Mouse (Mus musculus): ENCODE measurements around the gene Satb2. TPM values are rescaled to one million over a fixed set of nuclear protein-coding genes. Genes with fewer than 3 reads are reported as not detected.

Satb2 gene
- total RNA-seq, 1 experiment from 2014 or later, result 0.38 TPM

DNA sequence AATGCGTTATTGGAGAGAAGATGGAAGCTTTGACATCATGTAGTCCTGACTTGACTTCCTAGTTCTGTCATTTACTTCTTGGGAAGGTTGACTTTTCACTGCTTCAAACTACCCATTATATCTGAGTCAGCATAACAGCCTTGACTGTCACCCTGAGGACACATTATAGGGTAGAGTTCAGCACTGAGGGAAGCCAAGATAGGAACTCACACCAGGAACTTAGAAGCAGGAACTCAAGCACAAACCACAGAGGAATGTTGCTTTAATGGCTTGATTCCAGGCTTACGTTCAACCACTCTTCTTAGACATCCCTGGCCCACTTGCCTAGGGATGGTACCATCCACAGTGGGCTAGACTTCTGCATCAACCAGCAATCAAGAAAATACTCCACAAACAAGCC, 188.8 kb downstream of the Satb2 start:
- peak; percentile 78 for ATAC-seq (replicated peaks; ENCODE audit: insufficient number of reproducible peaks, low FRiP score, low TSS enrichment, poor library complexity, severe bottlenecking)

GRCm38 (mm10) chr1:56782139-56782538, 196.3 kb downstream of the Satb2 start:
- peak; percentile 100 for ATAC-seq (replicated peaks; ENCODE audit: insufficient number of reproducible peaks, low FRiP score, low TSS enrichment, poor library complexity, severe bottlenecking)

DNA sequence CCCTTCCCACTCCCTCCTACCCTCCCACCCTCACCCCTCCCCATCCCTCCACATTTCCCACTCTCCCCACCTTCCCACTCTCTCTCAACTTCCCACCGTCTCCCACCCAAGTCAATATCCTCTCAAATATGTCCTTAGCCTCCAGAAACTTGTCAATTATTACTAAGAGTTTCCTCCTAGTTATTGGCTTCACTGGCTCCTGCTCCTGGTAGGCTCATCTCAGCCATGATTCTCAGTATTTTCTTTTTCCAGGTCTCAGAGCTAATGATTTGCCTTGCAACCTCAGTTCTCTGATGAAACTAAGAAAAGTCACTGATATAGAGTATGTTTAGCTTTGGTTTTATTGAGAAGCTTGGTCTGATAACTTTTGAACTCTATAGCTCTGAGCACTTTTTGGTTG, 214.2 kb downstream of the Satb2 start:
- ATAC-seq (replicated peaks; ENCODE audit: insufficient number of reproducible peaks, low FRiP score, low TSS enrichment, poor library complexity, severe bottlenecking), result no peak

- no peak for ATAC-seq (replicated peaks; ENCODE audit: insufficient number of reproducible peaks, low FRiP score, low TSS enrichment, poor library complexity, severe bottlenecking)
Observed at GRCm38 (mm10) chr1:56761512-56761911, 216.9 kb downstream of the Satb2 start.

DNA sequence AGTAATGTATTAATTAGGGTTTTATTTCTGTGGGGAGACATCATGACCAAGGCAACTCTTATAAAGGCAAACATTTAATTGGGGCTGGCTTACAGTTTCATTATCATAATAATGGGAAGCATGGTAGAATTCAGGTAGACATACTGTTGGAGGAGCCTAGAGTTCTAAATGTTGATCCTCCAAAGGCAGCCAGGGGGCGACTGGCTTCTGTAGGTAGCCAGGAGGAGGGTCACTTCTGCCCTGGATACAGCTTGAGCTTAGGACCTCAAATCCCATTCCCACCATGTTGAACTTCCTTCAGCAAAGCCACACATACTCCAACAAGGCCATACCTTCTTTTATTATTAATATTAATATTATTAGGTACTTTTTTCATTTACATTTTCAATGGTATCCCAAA, 225.2 kb downstream of the Satb2 start:
- ATAC-seq (replicated peaks; ENCODE audit: insufficient number of reproducible peaks, low FRiP score, low TSS enrichment, poor library complexity, severe bottlenecking), result no peak

- no peak for ATAC-seq (replicated peaks; ENCODE audit: insufficient number of reproducible peaks, low FRiP score, low TSS enrichment, poor library complexity, severe bottlenecking)
Observed at GRCm38 (mm10) chr1:56750693-56751092, 227.8 kb downstream of the Satb2 start.

DNA sequence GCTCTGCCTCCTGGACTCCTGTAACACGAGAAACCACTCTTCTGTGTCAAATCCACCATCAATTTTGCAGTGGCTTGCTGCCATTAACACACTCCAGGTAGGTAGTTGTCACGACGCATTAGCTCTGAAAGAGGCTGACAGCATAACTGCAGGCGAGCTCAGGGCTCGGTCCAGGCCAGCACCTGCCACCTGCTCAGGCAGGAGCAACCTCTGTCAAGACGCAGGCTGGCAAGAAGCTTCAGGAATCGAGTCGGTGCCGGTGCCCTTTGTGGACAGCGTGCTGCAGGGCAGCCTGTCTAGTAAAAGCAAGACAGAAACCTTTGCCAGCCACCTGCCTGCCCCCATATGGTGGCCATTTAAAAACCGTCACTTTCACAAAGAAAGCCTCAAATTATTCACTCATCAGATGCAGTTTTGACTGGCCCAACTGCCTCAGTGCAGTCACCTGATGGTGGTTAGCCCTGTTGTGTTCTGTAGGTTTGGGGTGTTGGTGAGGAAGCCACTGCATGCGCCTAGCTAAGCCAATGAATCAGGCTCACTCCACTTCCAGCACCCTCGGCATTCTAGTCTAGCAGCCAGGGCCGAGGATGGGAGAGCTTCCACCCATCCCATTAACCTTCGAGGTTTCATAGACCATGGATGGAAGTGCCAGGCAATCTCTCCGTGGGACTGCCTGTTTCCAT, 228.7 kb downstream of the Satb2 start:
- no peak for ATAC-seq (replicated peaks; ENCODE audit: insufficient number of reproducible peaks, low FRiP score, low TSS enrichment, poor library complexity, severe bottlenecking)

DNA sequence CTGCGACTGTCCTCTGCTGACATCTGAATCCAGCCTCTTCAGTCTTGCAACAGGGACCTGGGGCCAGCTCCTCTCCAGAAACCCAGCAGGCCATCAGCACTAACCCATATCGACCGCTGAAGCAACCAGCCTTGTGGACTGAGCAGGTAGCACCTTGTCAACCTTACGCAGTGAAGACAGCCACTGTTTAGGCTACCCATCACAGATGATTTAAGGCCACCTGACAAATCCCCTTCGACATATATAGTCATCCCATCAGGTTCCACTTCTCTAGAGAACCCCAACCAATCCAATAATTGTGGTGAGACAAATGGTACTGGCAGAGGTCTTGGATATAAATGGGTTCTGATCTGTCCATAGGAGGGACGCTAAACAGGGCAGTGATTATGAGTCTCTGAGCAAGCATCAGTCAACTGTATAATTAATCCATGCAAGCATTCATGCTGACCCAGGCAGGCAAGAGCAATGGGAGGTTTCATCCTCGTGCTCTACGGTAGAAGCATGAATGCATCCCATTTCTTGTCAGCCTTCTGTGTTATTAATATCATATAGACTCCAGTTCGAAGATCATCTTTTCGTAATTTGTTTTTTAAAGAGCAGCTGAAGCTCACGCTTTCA, 229.5 kb downstream of the Satb2 start:
- ATAC-seq (replicated peaks; ENCODE audit: insufficient number of reproducible peaks, low FRiP score, low TSS enrichment, poor library complexity, severe bottlenecking), result no peak
